Mouse (Mus musculus) liver, embryonic 14.5 days (tissue): Measurements from ENCODE around the gene Ghrh. TPM values are rescaled to one million over a fixed set of nuclear protein-coding genes. Genes with fewer than 3 reads are reported as not detected.
A peak's percentile ranks its signal among the peaks of the same experiment; 100 is the strongest.

Experiments used
- ATAC-seq: fragments of 200-750 bp; cut with Nextera tagmentation; 2 replicates; pipeline ENCODE4 v1.8.0; 2017; ENCODE audit warnings: moderate number of reproducible peaks, mild to moderate bottlenecking, moderate library complexity; ENCODE audit not compliant: insufficient read depth
- DNase-seq, 3 experiments: peaks; one replicate each; pipeline ENCODE4 v3.0.0-alpha.2; 2012 to 2013; ENCODE audit warnings: low read depth in 3 of 3, low spot score in 3 of 3
- H3K27ac ChIP-seq: fragments of 300-500 bp; sonication (generic); 2 replicates; pipeline ENCODE4 v1.5.1; 2014; ENCODE audit warnings: moderate library complexity, mild to moderate bottlenecking, control low read depth, inconsistent platforms
- H3K27me3 ChIP-seq: fragments of 300-500 bp; sonication (generic); 2 replicates; pipeline ENCODE4 v1.6.1; 2014; ENCODE audit warnings: mild to moderate bottlenecking, low read length, moderate library complexity; ENCODE audit not compliant: control insufficient read depth, insufficient read depth
- H3K36me3 ChIP-seq: fragments of 300-500 bp; sonication (generic); replicated peaks from 2 replicates; pipeline ENCODE4 v1.6.1; 2014; ENCODE audit warnings: low read depth; ENCODE audit not compliant: control insufficient read depth, insufficient read depth
- H3K4me1 ChIP-seq, 2 experiments: fragments of 200-500 bp in 1 of 2; fragments of 300-500 bp in 1 of 2; sonication (generic) in 1 of 2; replicated peaks; 2 replicates each; pipeline ENCODE4 v1.6.1; 2012 to 2014; ENCODE audit warnings: antibody characterized with exemption in 1 of 2, inconsistent platforms in 1 of 2, low read length in 1 of 2; ENCODE audit not compliant: control insufficient read depth in 2 of 2, insufficient read depth in 2 of 2
- H3K4me2 ChIP-seq: fragments of 300-500 bp; sonication (generic); 2 replicates; pipeline ENCODE4 v1.6.1; 2014; ENCODE audit warnings: low read depth, mild to moderate bottlenecking, control low read depth, moderate library complexity
- H3K4me3 ChIP-seq, 2 experiments: fragments of 200-500 bp in 1 of 2; fragments of 300-500 bp in 1 of 2; sonication (generic) in 1 of 2; 2 replicates each; pipeline ENCODE4 v1.5.1; 2012 to 2014; ENCODE audit warnings: low read depth in 2 of 2, low read length in 2 of 2, mild to moderate bottlenecking in 2 of 2, control low read depth in 1 of 2, inconsistent platforms in 1 of 2, moderate library complexity in 1 of 2; ENCODE audit not compliant: insufficient read depth in 1 of 2
- H3K9ac ChIP-seq: fragments of 300-500 bp; sonication (generic); replicated peaks from 2 replicates; pipeline ENCODE4 v1.6.1; 2014; ENCODE audit warnings: mild to moderate bottlenecking, control low read depth, moderate library complexity
- H3K9me3 ChIP-seq: fragments of 300-500 bp; sonication (generic); 2 replicates; pipeline ENCODE4 v1.6.1; 2016; ENCODE audit warnings: low read length, mixed read lengths; ENCODE audit not compliant: control insufficient read depth
- CTCF ChIP-seq: IDR thresholded peaks from 2 replicates; pipeline ENCODE4 v1.5.1; 2016; ENCODE audit warnings: antibody characterized with exemption, low read depth, control low read depth
- EP300 ChIP-seq: IDR thresholded peaks from 2 replicates; pipeline ENCODE4 v1.6.1; 2016; ENCODE audit warnings: antibody characterized with exemption, low read depth
- WGBS: fragments of 180-500 bp; shearing (Covaris S2); extraction: QIAGEN DNeasy Blood & Tissue Kit; methylation state at CpG from one replicate; pipeline ENCODE4 v1.1.7; 2014; ENCODE audit not compliant: insufficient replicate concordance; 5-methylcytosine and 5-hydroxymethylcytosine counted together
- polyA plus RNA-seq, 2 experiments: library from polyadenylated mRNA; depleted of rRNA in 1 of 2; stranded (reverse) in 1 of 2; unstranded in 1 of 2; fragments of >200 nt; fragmentation: Nextera tagmentation in 1 of 2; extraction: Ambion mirVana in 1 of 2; gene quantifications; 2 replicates each; pipeline versions ENCODE4 v1.2.1 to v1.2.3; 2012 to 2014

Gene Ghrh
- polyA plus RNA-seq, 2 experiments, result 0.22 TPM; not detected in 1

DNA sequence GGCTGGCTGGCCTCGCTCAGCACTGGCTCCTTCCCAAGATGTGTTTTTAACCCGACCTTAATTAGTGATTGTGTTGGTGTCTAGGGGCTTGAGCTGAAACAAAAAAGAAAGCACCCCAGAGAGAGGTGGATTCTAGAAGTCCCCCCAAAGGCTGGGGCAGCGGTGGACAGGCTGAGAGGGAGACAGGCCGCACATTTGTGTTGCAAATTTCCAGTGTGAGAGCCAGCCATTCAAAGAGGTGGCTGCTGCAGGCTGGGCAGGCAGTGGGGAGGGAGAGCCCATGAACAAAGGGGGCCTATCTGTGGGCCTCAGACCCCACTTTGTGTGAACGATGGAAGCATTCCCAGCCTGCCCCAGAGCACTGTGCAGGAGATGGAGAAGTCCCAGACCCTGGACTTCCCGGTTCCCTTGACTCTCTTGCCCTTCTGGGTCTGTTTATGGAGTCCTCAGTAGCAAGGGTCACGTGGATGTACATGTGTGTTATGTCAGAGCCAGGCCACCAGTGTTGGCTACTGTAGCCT, 7.0 kb downstream of the Ghrh start:
- no peak overlapping the region for H3K9ac ChIP-seq
- ATAC-seq (no peak), DNase-seq (no peak)
- no peak overlapping the region for H3K27ac ChIP-seq
- H3K27me3 ChIP-seq, result no peaks in the 10 kb centered on the region
- 50% methylated on average over 7 of the region's 7 CpGs for WGBS
- TF ChIP-seq CTCF (no peak), EP300 (no peak)
- no peaks in the 10 kb centered on the region for H3K36me3 ChIP-seq
- H3K4me1 ChIP-seq, result no peaks in the 10 kb centered on the region
- no peak overlapping the region for H3K4me2 ChIP-seq
- H3K4me3 ChIP-seq, result no peak overlapping the region
- no peaks in the 10 kb centered on the region for H3K9me3 ChIP-seq

- Histone ChIP-seq H3K36me3 (no peaks in the 10 kb centered on the region), H3K9me3 (no peaks in the 10 kb centered on the region), H3K4me3 (no peak overlapping the region), H3K9ac (no peak overlapping the region), H3K4me2 (no peak overlapping the region), H3K27ac (no peak overlapping the region), H3K4me1 (no peaks in the 10 kb centered on the region), H3K27me3 (no peaks in the 10 kb centered on the region)
- TF ChIP-seq EP300 (no peak), CTCF (no peak)
- 57% methylated on average over 7 of the region's 7 CpGs for WGBS
- no peak for ATAC-seq
- DNase-seq, result no peak
Observed at GRCm38 (mm10) chr2:157339532-157339931, 7.8 kb downstream of the Ghrh start.

GRCm38 (mm10) chr2:157338663-157339062, 8.6 kb downstream of the Ghrh start:
- TF ChIP-seq EP300 (no peak), CTCF (peak; percentile 87)
- Histone ChIP-seq H3K9ac (no peak overlapping the region), H3K36me3 (no peaks in the 10 kb centered on the region), H3K9me3 (no peaks in the 10 kb centered on the region), H3K4me3 (no peak overlapping the region), H3K4me2 (no peak overlapping the region), H3K27ac (no peak overlapping the region), H3K27me3 (no peaks in the 10 kb centered on the region), H3K4me1 (no peaks in the 10 kb centered on the region)
- 29% methylated on average over 5 of the region's 5 CpGs for WGBS
- DNase-seq (peak; percentile 49 to 60 (median 55)), ATAC-seq (no peak)

GRCm38 (mm10) chr2:157332059-157332458, 15.2 kb downstream of the Ghrh start:
- no peak overlapping the region for H3K9ac ChIP-seq
- TF ChIP-seq EP300 (no peak), CTCF (no peak)
- WGBS, result 77% methylated on average over 5 of the region's 5 CpGs
- no peaks in the 10 kb centered on the region for H3K9me3 ChIP-seq
- no peak overlapping the region for H3K4me2 ChIP-seq
- no peak overlapping the region for H3K27ac ChIP-seq
- no peaks in the 10 kb centered on the region for H3K4me1 ChIP-seq
- no peaks in the 10 kb centered on the region for H3K27me3 ChIP-seq
- no peak overlapping the region for H3K4me3 ChIP-seq
- no peaks in the 10 kb centered on the region for H3K36me3 ChIP-seq
- DNase-seq, result no peak
- ATAC-seq, result no peak

DNA sequence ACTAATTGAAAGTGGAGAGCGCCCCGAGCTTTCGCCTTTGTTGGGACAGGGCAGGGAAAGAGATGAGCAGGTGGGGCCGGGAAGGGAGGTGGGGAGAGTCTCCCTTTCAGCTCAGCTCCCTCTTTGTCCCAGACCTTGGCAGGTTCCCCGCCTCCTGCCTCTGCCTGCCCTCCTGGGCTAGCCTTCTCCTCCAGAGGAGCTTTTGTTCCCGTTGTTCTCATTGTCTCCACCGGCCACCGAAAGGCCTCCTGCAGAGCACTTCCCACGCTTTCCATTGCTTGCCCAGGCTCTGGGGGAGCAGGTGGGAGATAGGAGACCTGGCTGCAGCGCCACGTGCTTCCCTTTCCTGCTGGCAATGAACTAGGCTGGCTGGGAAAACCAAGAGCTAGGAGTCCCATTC, 18.7 kb downstream of the Ghrh start:
- peaks cover 27% of the 10 kb centered on the region for H3K36me3 ChIP-seq
- 62% methylated on average over 11 of the region's 11 CpGs for WGBS
- no peak overlapping the region for H3K27ac ChIP-seq
- H3K9ac ChIP-seq, result no peak overlapping the region
- H3K27me3 ChIP-seq, result no peaks in the 10 kb centered on the region
- ATAC-seq (no peak), DNase-seq (no peak)
- no peaks in the 10 kb centered on the region for H3K9me3 ChIP-seq
- H3K4me3 ChIP-seq, result no peak overlapping the region
- H3K4me1 ChIP-seq, result no peaks in the 10 kb centered on the region
- H3K4me2 ChIP-seq, result no peak overlapping the region
- no peak for TF ChIP-seq CTCF
- no peak for TF ChIP-seq EP300
